ENCODE assay signal across 8 mouse cellular contexts in the genomic region with DNA sequence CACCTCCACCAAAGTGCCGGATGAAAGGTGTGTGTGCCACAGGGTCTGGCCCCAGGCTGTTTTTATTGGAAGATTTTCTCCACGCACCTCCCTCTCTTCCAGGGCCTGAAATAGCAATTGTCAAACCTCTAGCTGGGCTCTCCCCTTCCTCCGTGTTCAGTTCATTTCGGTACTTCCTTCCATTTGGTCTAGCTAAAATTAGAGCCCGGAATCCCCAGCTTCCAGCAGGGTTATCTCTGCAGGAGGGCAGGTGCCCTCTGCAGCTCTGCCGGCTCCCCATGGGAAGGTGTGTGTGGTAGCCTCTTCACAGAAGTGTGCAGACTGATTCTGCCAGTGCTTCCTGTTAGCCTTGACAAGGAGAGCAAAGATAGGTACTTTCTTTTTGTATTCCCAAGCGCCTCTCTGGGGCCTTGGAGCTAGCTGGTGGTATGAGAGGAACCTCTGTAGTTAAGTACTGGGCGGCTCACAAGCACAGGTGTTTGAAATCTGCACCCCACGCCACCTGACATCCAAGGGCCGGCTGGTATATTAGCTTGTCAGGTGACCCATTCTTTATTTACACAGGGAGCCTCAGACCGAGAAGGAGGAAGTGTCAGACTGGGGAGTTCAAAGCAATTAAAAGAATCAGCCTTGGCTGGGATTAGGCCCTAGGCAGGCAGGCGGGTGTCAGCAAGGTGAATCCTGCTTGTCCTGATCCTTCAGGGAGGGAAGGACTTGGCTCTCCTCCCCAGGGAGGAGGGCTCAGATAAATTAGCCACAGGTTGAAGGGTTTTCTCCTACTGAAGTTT.
DNase-seq lines count a peak whose midpoint lies in the region; ATAC-seq and TF ChIP-seq lines count a peak whose summit lies in the region.

No protein-coding gene starts in this region.

- H3K4me3 ChIP-seq in heart, embryonic 14.5 days (ENCODE audit: control insufficient read depth in 1 of 2, insufficient read depth in 1 of 2, low read depth in 1 of 2, low read length in 2 of 2) = peak overlapping the region; percentile 85 to 93
- peak overlapping the region; percentile 79 for H3K4me3 ChIP-seq in hindbrain, embryonic 12.5 days
- peak overlapping the region; percentile 98 to 99 for H3K4me3 ChIP-seq in liver, embryonic 14.5 days (ENCODE audit: insufficient read depth in 1 of 2, low read depth in 2 of 2, low read length in 2 of 2)

- no peaks in the 10 kb centered on the region for H3K27me3 ChIP-seq in heart, embryonic 14.5 days (ENCODE audit: control insufficient read depth, insufficient read depth, low read length)
- H3K27me3 ChIP-seq in hindbrain, embryonic 12.5 days = 0 out of 2 replicates have a peak, but pooled peaks cover 7% of the 10 kb centered on the region
- no peaks in the 10 kb centered on the region for H3K27me3 ChIP-seq in liver, embryonic 14.5 days (ENCODE audit: control insufficient read depth, insufficient read depth, low read length)
- H3K27me3 ChIP-seq in splenic B cell, adult 2 months (ENCODE audit: control insufficient read depth, insufficient read depth, low read length, poor library complexity, severe bottlenecking) = no peaks in the 10 kb centered on the region

- no peak for TF ChIP-seq EP300 in liver, embryonic 14.5 days (IDR thresholded peaks at IDR 0.05; ENCODE audit: low read depth)

- WGBS in heart, embryonic 14.5 days = 15% methylated on average over 12 of the region's 12 CpGs
- WGBS in hindbrain, embryonic 12.5 days = 16% methylated on average over 12 of the region's 12 CpGs
- WGBS in liver, embryonic 14.5 days (ENCODE audit: insufficient replicate concordance) = 5% methylated on average over 12 of the region's 12 CpGs

- intact Hi-C loops in heart, postnatal 14 days (cut with DNase I) = no loop called here

- no peaks in the 10 kb centered on the region for H3K36me3 ChIP-seq in heart, embryonic 14.5 days (ENCODE audit: control insufficient read depth, insufficient read depth, low read length)
- no peaks in the 10 kb centered on the region for H3K36me3 ChIP-seq in hindbrain, embryonic 12.5 days
- H3K36me3 ChIP-seq in liver, embryonic 14.5 days (replicated peaks; ENCODE audit: control insufficient read depth, insufficient read depth, low read depth) = 0 out of 2 replicates have a peak, but pooled peaks cover 2% of the 10 kb centered on the region
- no peaks in the 10 kb centered on the region for H3K36me3 ChIP-seq in splenic B cell, adult 2 months (ENCODE audit: control insufficient read depth, insufficient read depth, low read length, poor library complexity, severe bottlenecking)

- H3K4me1 ChIP-seq in heart, embryonic 14.5 days (ENCODE audit: control insufficient read depth in 2 of 2, insufficient read depth in 2 of 2, low read length in 2 of 2) = peaks cover 62 to 73% of the 10 kb centered on the region in 2 experiments
- peaks cover 72% of the 10 kb centered on the region for H3K4me1 ChIP-seq in hindbrain, embryonic 12.5 days
- H3K4me1 ChIP-seq in liver, embryonic 14.5 days (replicated peaks; ENCODE audit: control insufficient read depth in 2 of 2, insufficient read depth in 2 of 2, low read length in 1 of 2) = peaks cover 55 to 56% of the 10 kb centered on the region in 2 experiments

- H3K9me3 ChIP-seq in heart, embryonic 14.5 days (ENCODE audit: control insufficient read depth, low read length) = no peaks in the 10 kb centered on the region
- H3K9me3 ChIP-seq in hindbrain, embryonic 12.5 days (replicated peaks) = no peaks in the 10 kb centered on the region
- no peaks in the 10 kb centered on the region for H3K9me3 ChIP-seq in liver, embryonic 14.5 days (ENCODE audit: control insufficient read depth, low read length)

- TF ChIP-seq CTCF in liver, embryonic 14.5 days (IDR thresholded peaks at IDR 0.05; ENCODE audit: low read depth) = 0 out of 2 replicates have a peak, but pooled peaks have one; percentile 1

- peak overlapping the region; percentile 96 for H3K4me2 ChIP-seq in heart, embryonic 14.5 days (ENCODE audit: low read length)
- H3K4me2 ChIP-seq in hindbrain, embryonic 12.5 days (replicated peaks) = peak overlapping the region; percentile 95
- H3K4me2 ChIP-seq in liver, embryonic 14.5 days (ENCODE audit: low read depth) = peak overlapping the region; percentile 88

- H3K27ac ChIP-seq in heart, embryonic 14.5 days (replicated peaks in 1 of 2; ENCODE audit: control insufficient read depth in 1 of 2, insufficient read depth in 1 of 2, low read depth in 2 of 2, low read length in 2 of 2) = peak overlapping the region; percentile 29 to 97
- peak overlapping the region; percentile 100; the same call in 1 of the 2 replicates for H3K27ac ChIP-seq in hindbrain, embryonic 12.5 days
- peak overlapping the region; percentile 93 for H3K27ac ChIP-seq in liver, embryonic 14.5 days

- no peak for DNase-seq in heart, postnatal 14 days
- DNase-seq in MN1 (ENCODE audit: low spot score) = peak; percentile 27
- DNase-seq in liver, embryonic 14.5 days (ENCODE audit: low read depth in 3 of 3, low spot score in 3 of 3) = no peak
- DNase-seq in splenic B cell, adult 2 months (ENCODE audit: low read depth, low spot score) = peak; percentile 66
- no peak for DNase-seq in urinary bladder, postnatal 4 days (ENCODE audit: low spot score in 2 of 2)

- H3K9ac ChIP-seq in heart, embryonic 14.5 days (ENCODE audit: low read length) = peak overlapping the region; percentile 93
- peak overlapping the region; percentile 95 for H3K9ac ChIP-seq in hindbrain, embryonic 12.5 days
- peak overlapping the region; percentile 92 for H3K9ac ChIP-seq in liver, embryonic 14.5 days (replicated peaks)

- no peak for ATAC-seq in heart, embryonic 14.5 days (ENCODE audit: insufficient number of reproducible peaks, insufficient read depth, low FRiP score, low read depth)
- ATAC-seq in hindbrain, embryonic 12.5 days (ENCODE audit: low FRiP score) = no peak
- no peak for ATAC-seq in liver, embryonic 14.5 days (ENCODE audit: insufficient read depth)
- ATAC-seq in erythroid progenitor cell, adult 5-6 weeks (replicated peaks; ENCODE audit: low FRiP score, poor library complexity, severe bottlenecking) = no peak

Comparison
In these comparisons a context has a peak if more than half of its experiments do, and no peak if none do; other contexts are left out.
1. DNase-seq: peak in MN1 (single experiment) and splenic B cell, adult 2 months (single experiment); none in heart, postnatal 14 days (0 of 2), liver, embryonic 14.5 days (0 of 3) and urinary bladder, postnatal 4 days (0 of 2).
2. Peak in every context shown above with its lines, with median percentiles within 50 percentile points of each other: H3K27ac ChIP-seq, H3K4me2 ChIP-seq, H3K4me3 ChIP-seq and H3K9ac ChIP-seq.